Mouse (Mus musculus) MEL (cell line): ENCODE results near the gene Adcy10. TPM values are rescaled to one million over a fixed set of nuclear protein-coding genes. Genes with fewer than 3 reads are reported as not detected.

Experiments used
- DNase-seq: peaks from one replicate; pipeline ENCODE4 v3.0.0; 2011; ENCODE audit warnings: low read depth, low spot score
- H3K27ac ChIP-seq: 2 replicates; pipeline ENCODE4 v1.5.1; 2012; ENCODE audit warnings: low read depth, mild to moderate bottlenecking, control low read depth, low read length, moderate library complexity; ENCODE audit not compliant: control insufficient read depth
- H3K27me3 ChIP-seq, 2 experiments: fragments of 150-350 bp in 1 of 2; sonication (generic) in 1 of 2; 2 replicates each; pipeline ENCODE4 v1.6.1; 2012; ENCODE audit warnings: low read length in 2 of 2, mild to moderate bottlenecking in 2 of 2, improper control_type of control experiment in 1 of 2, moderate library complexity in 1 of 2; ENCODE audit not compliant: insufficient read depth in 2 of 2, control insufficient read depth in 1 of 2
- H3K36me3 ChIP-seq, 2 experiments: 2 replicates each; pipeline ENCODE4 v1.6.1; 2012 to 2014; ENCODE audit warnings: low read length in 2 of 2, improper control_type of control experiment in 1 of 2, inconsistent platforms in 1 of 2, mild to moderate bottlenecking in 1 of 2; ENCODE audit not compliant: insufficient read depth in 2 of 2, control insufficient read depth in 1 of 2
- H3K4me1 ChIP-seq, 2 experiments: fragments of 150-350 bp in 1 of 2; sonication (generic) in 1 of 2; 2 replicates each; pipeline ENCODE4 v1.6.1; 2012; ENCODE audit warnings: low read length in 2 of 2, improper control_type of control experiment in 1 of 2, mild to moderate bottlenecking in 1 of 2; ENCODE audit not compliant: insufficient read depth in 2 of 2, control insufficient read depth in 1 of 2
- H3K4me3 ChIP-seq, 2 experiments: fragments of 150-350 bp in 1 of 2; sonication (generic) in 1 of 2; 2 replicates each; pipeline ENCODE4 v1.5.1; 2012; ENCODE audit warnings: low read depth in 2 of 2, low read length in 2 of 2, mild to moderate bottlenecking in 2 of 2, moderate library complexity in 2 of 2, control low read depth in 1 of 2, improper control_type of control experiment in 1 of 2; ENCODE audit not compliant: control insufficient read depth in 1 of 2, insufficient read depth in 1 of 2
- H3K79me2 ChIP-seq: 2 replicates; pipeline ENCODE4 v1.6.1; 2012; ENCODE audit warnings: mild to moderate bottlenecking, low read length, moderate library complexity; ENCODE audit not compliant: control insufficient read depth, poor library complexity, insufficient read depth
- H3K9ac ChIP-seq: 2 replicates; pipeline ENCODE4 v1.6.1; 2012; ENCODE audit warnings: low read depth, mild to moderate bottlenecking, control low read depth, low read length, moderate library complexity; ENCODE audit not compliant: control insufficient read depth, poor library complexity, severe bottlenecking
- H3K9me3 ChIP-seq: fragments of 150-350 bp; sonication (generic); replicated peaks from 2 replicates; pipeline ENCODE4 v1.6.1; 2012; ENCODE audit warnings: mild to moderate bottlenecking, low read length, improper control_type of control experiment, moderate library complexity; ENCODE audit not compliant: insufficient read depth
- BHLHE40 ChIP-seq: IDR thresholded peaks from 2 replicates; pipeline ENCODE4 v1.6.1; 2012; ENCODE audit warnings: low read depth, mild to moderate bottlenecking, inconsistent platforms, low read length, improper control_type of control experiment, borderline replicate concordance
- CHD1 ChIP-seq: IDR thresholded peaks from 2 replicates; pipeline ENCODE4 v1.6.1; 2012; ENCODE audit warnings: low read depth, mild to moderate bottlenecking, inconsistent platforms, low read length, improper control_type of control experiment
- CTCF ChIP-seq, 3 experiments: IDR thresholded peaks in 2 of 3; conservative IDR thresholded peaks in 1 of 3; 2 replicates each; pipeline ENCODE4 v1.5.1; 2011 to 2012; ENCODE audit warnings: low read length in 3 of 3, low read depth in 2 of 3, mild to moderate bottlenecking in 2 of 3, improper control_type of control experiment in 1 of 3, inconsistent platforms in 1 of 3, mixed read lengths in 1 of 3, moderate library complexity in 1 of 3; ENCODE audit not compliant: control insufficient read depth in 1 of 3, insufficient read depth in 1 of 3, poor library complexity in 1 of 3, severe bottlenecking in 1 of 3
- E2F4 ChIP-seq: IDR thresholded peaks from 2 replicates; pipeline ENCODE4 v1.6.1; 2011; ENCODE audit warnings: low read depth, low read length, improper control_type of control experiment, borderline replicate concordance
- ELF1 ChIP-seq: IDR thresholded peaks from 2 replicates; pipeline ENCODE4 v1.6.1; 2014; ENCODE audit warnings: low read depth, mild to moderate bottlenecking, inconsistent platforms, low read length, improper control_type of control experiment, moderate library complexity
- ETS1 ChIP-seq: IDR thresholded peaks from 2 replicates; pipeline ENCODE4 v1.6.1; 2012; ENCODE audit warnings: low read depth, mild to moderate bottlenecking, inconsistent platforms, low read length, improper control_type of control experiment, moderate library complexity
- GATA1 ChIP-seq: IDR thresholded peaks from 2 replicates; pipeline ENCODE4 v1.6.1; 2011; ENCODE audit warnings: low read depth, low read length, improper control_type of control experiment
- HCFC1 ChIP-seq: IDR thresholded peaks from 2 replicates; pipeline ENCODE4 v1.6.1; 2012; ENCODE audit warnings: low read depth, mild to moderate bottlenecking, inconsistent platforms, low read length, improper control_type of control experiment, moderate library complexity
- MAFK ChIP-seq: IDR thresholded peaks from 2 replicates; pipeline ENCODE4 v1.6.1; 2011; ENCODE audit warnings: low read depth, mild to moderate bottlenecking, low read length, improper control_type of control experiment, borderline replicate concordance
- MAX ChIP-seq: IDR thresholded peaks from 2 replicates; pipeline ENCODE4 v1.6.1; 2011; ENCODE audit warnings: low read length, improper control_type of control experiment
- MEF2A ChIP-seq: IDR thresholded peaks from 2 replicates; pipeline ENCODE4 v1.6.1; 2014; ENCODE audit warnings: low read depth, mild to moderate bottlenecking, inconsistent platforms, low read length, improper control_type of control experiment; ENCODE audit not compliant: poor library complexity, insufficient replicate concordance, severe bottlenecking; ENCODE audit errors: extremely low read depth
- MXI1 ChIP-seq: IDR thresholded peaks from 2 replicates; pipeline ENCODE4 v1.6.1; 2011; ENCODE audit warnings: mild to moderate bottlenecking, low read depth, low read length, improper control_type of control experiment
- MYC ChIP-seq: IDR thresholded peaks from 2 replicates; pipeline ENCODE4 v1.6.1; 2011; ENCODE audit warnings: low read depth, mild to moderate bottlenecking, low read length, improper control_type of control experiment, moderate library complexity
- NELFE ChIP-seq: IDR thresholded peaks from 2 replicates; pipeline ENCODE4 v1.6.1; 2011; ENCODE audit warnings: low read depth, low read length, improper control_type of control experiment
- NRF1 ChIP-seq: IDR thresholded peaks from 2 replicates; pipeline ENCODE4 v1.6.1; 2014; ENCODE audit warnings: low read depth, mild to moderate bottlenecking, inconsistent platforms, low read length, improper control_type of control experiment, moderate library complexity; ENCODE audit not compliant: poor library complexity, insufficient read depth, severe bottlenecking
- RAD21 ChIP-seq: IDR thresholded peaks from 2 replicates; pipeline ENCODE4 v1.6.1; 2011; ENCODE audit warnings: mild to moderate bottlenecking, low read depth, low read length, improper control_type of control experiment
- SIN3A ChIP-seq: IDR thresholded peaks from 2 replicates; pipeline ENCODE4 v1.6.1; 2012; ENCODE audit warnings: low read length, improper control_type of control experiment, inconsistent platforms
- TAL1 ChIP-seq: IDR thresholded peaks from 2 replicates; pipeline ENCODE4 v1.6.1; 2012; ENCODE audit warnings: mild to moderate bottlenecking, inconsistent platforms, low read length, moderate library complexity, mixed read lengths
- USF2 ChIP-seq, 2 experiments: IDR thresholded peaks; 2 replicates each; pipeline ENCODE4 v1.6.1; 2011 to 2012; ENCODE audit warnings: improper control_type of control experiment in 2 of 2, low read length in 2 of 2, borderline replicate concordance in 1 of 2, inconsistent platforms in 1 of 2, low read depth in 1 of 2, mild to moderate bottlenecking in 1 of 2; ENCODE audit not compliant: insufficient read depth in 1 of 2
- ZKSCAN1 ChIP-seq: IDR thresholded peaks from 2 replicates; pipeline ENCODE4 v1.6.1; 2012; ENCODE audit warnings: low read depth, mild to moderate bottlenecking, inconsistent platforms, low read length, improper control_type of control experiment, moderate library complexity
- ZMIZ1 ChIP-seq: IDR thresholded peaks from 2 replicates; pipeline ENCODE4 v1.6.1; 2012; ENCODE audit warnings: low read depth, mild to moderate bottlenecking, inconsistent platforms, low read length, improper control_type of control experiment, moderate library complexity
- polyA plus RNA-seq, 2 experiments: library from polyadenylated mRNA; stranded (reverse) in 1 of 2; unstranded in 1 of 2; fragments of >175 nt in 1 of 2; fragments of >200 nt in 1 of 2; gene quantifications; 2 replicates each; pipeline versions ENCODE4 v1.2.1 to v1.2.4; 2012; ENCODE audit warnings: low replicate concordance in 2 of 2, low read depth in 1 of 2; ENCODE audit not compliant: insufficient read length in 2 of 2, insufficient read depth in 1 of 2, missing spikeins in 1 of 2
- total RNA-seq: library from RNA; depleted of rRNA; stranded (reverse); fragments of 300-350 nt; gene quantifications from 2 replicates; pipeline ENCODE4 v1.2.3, GENCODE M21; 2012

The Adcy10 gene
- total and polyA plus RNA-seq, 3 experiments: not detected

DNA sequence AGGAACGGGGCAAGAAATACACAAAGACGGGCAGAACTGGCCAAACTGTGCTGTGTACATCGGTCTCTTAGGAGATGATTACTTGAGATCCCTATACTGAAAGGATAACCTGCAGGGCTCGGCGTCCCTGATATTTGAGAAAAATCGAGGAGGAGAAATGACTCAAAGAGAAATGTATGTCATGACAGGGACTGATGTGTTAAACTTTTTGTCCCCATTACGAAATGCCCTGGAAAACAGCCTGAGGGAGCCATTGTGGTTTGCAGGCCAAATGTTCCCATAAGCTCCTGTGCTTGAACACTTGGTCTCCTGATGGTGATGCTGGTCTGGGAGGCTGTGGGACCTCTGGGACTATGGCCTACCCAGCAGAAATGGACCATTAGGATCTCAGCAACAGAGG is 35.7 kb downstream of the Adcy10 start:
- H3K9ac ChIP-seq: no peak overlapping the region
- TF ChIP-seq ZKSCAN1: no peak
- TF ChIP-seq MEF2A: no peak
- TF ChIP-seq MXI1: no peak
- no peak for TF ChIP-seq ETS1
- TF ChIP-seq E2F4: no peak
- TF ChIP-seq GATA1: no peak
- no peak for TF ChIP-seq HCFC1
- no peak for TF ChIP-seq MAX
- TF ChIP-seq ELF1: no peak
- TF ChIP-seq CTCF (IDR thresholded peaks at IDR 0.05 in 2 of 3, conservative IDR thresholded peaks at IDR 0.05 in 1 of 3; ENCODE audit: control insufficient read depth in 1 of 3, insufficient read depth in 1 of 3, low read depth in 2 of 3, low read length in 3 of 3, poor library complexity in 1 of 3, severe bottlenecking in 1 of 3): no peak
- no peak for TF ChIP-seq USF2 (IDR thresholded peaks at IDR 0.05; ENCODE audit: borderline replicate concordance in 1 of 2, insufficient read depth in 1 of 2, low read depth in 1 of 2, low read length in 2 of 2)
- TF ChIP-seq BHLHE40: no peak
- no peak for TF ChIP-seq CHD1
- TF ChIP-seq MYC: no peak
- no peak for TF ChIP-seq SIN3A
- TF ChIP-seq NRF1: no peak
- no peaks in the 10 kb centered on the region; a peak in 1 of 4 replicates for H3K27me3 ChIP-seq
- no peaks in the 10 kb centered on the region for H3K79me2 ChIP-seq
- no peaks in the 10 kb centered on the region for H3K4me1 ChIP-seq
- H3K9me3 ChIP-seq: no peaks in the 10 kb centered on the region
- no peak for DNase-seq
- H3K27ac ChIP-seq: no peak overlapping the region
- H3K36me3 ChIP-seq: no peaks in the 10 kb centered on the region
- H3K4me3 ChIP-seq: no peak overlapping the region

DNA sequence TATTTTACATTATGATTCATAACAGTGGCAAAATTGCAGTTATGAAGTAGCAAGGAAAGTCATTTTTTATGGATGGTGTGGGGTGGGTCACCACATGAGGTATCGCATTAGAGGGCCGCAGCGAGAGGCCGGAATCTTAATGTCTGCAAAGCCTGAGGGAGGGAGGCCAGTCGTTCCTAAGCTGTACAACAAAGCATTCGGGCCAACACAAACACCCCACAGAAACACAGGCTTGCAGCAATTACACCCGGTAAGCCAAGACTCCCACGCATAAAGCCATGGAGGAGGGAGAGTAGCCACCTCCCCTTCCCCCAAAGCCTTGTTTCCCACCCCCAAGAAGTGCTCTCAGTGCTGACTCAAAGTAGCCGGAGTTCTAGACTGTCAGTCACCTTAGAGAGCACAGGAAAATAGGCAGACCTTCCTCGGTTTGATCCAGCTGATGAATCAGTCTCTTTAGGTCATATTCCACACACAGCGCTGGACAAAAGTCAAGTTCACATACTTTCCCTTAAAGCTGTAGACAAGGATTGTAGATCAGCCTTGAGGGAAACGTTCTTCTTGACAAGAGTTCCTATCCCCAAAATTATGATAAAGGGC is 51.2 kb downstream of the Adcy10 start:
- no peak for DNase-seq
- Histone ChIP-seq H3K9me3 (no peaks in the 10 kb centered on the region), H3K27me3 (no peaks in the 10 kb centered on the region), H3K4me3 (no peak overlapping the region), H3K79me2 (no peaks in the 10 kb centered on the region), H3K36me3 (no peaks in the 10 kb centered on the region), H3K4me1 (no peaks in the 10 kb centered on the region)
- no peak for TF ChIP-seq ZMIZ1
- TF ChIP-seq MAFK: no peak
- TF ChIP-seq TAL1: no peak
- no peak for TF ChIP-seq RAD21
- no peak for TF ChIP-seq CTCF (IDR thresholded peaks at IDR 0.05 in 2 of 3, conservative IDR thresholded peaks at IDR 0.05 in 1 of 3; ENCODE audit: control insufficient read depth in 1 of 3, insufficient read depth in 1 of 3, low read depth in 2 of 3, low read length in 3 of 3, poor library complexity in 1 of 3, severe bottlenecking in 1 of 3)
- TF ChIP-seq NELFE: no peak
- TF ChIP-seq, all 39 proteins: peak for 0
- no peak overlapping the region for H3K9ac ChIP-seq
- H3K27ac ChIP-seq: no peak overlapping the region
